Mouse (Mus musculus) layer of hippocampus, postnatal 36 days (tissue): ENCODE data around the gene Lce1m. TPM values are rescaled to one million over a fixed set of nuclear protein-coding genes. Genes with fewer than 3 reads are reported as not detected.
"Not testable (repeated sequence)": the region's sequence is repeated elsewhere in the genome, so short reads cannot be mapped to it uniquely, and the experiment has no call there.

Experiments
- DNase-seq, 2 experiments: peaks; one replicate each; pipeline ENCODE4 v3.0.0; 2022
- total RNA-seq, 2 experiments: library from RNA; stranded (reverse); gene quantifications; 2 replicates each; pipeline ENCODE4 v1.2.3; 2021

Lce1m gene
- not detected for total RNA-seq

DNA sequence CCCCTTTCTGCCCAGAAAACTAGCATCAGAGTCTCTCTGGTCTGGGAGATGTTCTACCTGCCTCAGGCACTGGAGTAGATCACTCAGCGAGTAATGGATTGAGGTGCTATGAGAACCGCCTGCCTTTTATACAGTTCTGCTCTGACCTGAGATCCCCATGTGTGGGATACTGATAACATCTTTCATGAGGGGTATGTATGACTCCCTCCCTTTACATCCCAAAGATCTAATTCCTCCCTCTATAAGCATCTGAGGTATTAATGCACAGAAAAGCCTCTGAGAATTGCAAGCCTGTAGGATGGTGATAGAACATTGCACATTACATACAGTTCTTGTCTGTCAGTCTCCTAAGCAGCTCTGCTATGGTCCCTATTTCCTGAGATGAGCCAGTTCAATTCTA is at the start of gene Lce1m:
TSS of gene Lce1m (minus strand) at position 101 of the 400 bp plus-strand sequence.
- DNase-seq = no peak

DNA sequence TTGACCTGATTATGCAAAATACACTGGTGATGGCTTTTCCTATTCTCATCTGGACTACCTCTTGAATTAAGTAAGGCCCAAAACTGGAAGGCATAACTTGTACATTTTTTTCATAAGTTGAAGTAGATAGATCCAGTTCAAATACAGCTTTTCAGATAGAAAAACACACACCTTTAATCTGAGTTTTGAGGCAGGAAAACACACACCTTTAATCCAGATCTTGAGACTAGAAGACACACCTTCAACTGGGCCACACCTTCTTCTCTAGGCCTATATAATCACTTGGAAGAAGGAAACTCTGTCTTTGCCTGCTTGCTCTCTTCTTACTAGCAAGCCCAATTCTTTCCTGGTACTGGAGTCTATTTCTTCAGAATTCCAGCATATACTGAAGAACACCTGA is 49.7 kb upstream of the Lce1m start, which contains the start of gene Gm4858:
TSS of gene Gm4858 (plus strand) at position 301 of the 400 bp plus-strand sequence.
- not testable (repeated sequence) for DNase-seq

DNA sequence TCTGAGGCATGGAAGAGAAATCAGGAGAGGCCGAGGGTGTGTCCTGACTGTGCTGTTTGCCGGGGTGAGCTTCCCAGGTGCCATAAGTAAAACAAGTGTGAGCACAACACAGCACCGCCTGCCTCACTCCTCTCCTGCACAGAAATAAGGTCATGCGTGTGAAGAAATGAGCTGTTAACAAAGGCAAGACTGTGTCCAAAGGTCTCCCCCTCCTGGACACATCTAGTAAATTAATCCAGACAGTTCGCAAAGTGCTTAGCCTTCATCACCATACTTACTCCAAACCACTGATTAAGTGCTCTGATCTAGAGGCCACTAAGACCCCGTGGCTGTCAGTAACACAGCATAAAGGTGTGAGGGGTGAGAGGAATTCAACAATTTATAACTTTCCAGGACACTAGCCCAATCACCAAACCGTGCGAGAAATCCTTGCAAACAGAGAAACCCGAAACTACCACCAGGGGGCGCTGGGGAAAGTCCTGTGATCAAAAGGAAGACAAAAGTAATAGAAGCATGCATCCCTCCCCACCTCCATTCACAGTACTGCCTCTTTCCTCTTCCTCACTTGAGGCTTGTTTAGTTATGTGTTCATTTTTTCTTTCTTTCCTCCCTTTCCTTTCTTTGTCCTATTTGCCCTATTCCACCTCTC is 34.1 kb upstream of the Lce1m start:
- no peak for DNase-seq

DNA sequence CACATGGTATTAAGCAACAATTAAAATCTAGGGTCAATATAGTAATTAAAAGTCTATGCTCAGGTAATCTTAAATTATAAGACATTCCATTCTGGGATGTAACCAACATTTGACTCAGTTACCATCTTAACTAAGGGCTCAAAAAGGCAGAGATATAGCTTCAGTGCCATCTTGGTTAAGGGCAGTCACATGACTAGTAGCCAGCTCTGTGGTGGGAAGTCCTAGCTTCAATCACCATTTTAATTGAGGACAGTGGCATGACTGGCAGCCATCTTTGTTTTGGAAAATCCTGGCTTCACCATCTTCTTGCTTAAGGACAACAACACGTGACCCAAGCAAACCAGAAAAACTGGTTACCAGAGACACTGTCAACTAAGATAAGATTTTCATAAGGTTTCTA is 31.3 kb upstream of the Lce1m start:
- no peak for DNase-seq

DNA sequence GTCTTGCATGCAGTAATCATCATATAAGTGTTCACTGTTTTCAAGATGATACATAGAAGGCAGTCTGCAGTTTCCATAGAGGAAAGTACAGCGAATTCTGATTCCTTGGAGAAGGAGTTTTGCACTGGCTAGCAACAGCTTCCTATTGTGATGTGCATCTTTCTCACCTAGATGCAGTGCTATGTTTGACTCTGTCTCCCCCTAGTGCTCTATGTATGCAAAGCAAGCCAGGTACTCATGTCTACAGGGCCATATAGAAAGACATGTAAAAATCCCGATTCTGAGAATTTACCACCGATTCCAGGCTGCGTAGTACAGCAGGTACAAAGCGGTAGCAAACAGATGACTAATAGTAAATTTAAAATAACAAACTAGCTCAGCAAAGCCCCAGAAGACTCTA is 12.6 kb upstream of the Lce1m start:
- peak in 1 of 2 experiments; percentile 10 for DNase-seq

DNA sequence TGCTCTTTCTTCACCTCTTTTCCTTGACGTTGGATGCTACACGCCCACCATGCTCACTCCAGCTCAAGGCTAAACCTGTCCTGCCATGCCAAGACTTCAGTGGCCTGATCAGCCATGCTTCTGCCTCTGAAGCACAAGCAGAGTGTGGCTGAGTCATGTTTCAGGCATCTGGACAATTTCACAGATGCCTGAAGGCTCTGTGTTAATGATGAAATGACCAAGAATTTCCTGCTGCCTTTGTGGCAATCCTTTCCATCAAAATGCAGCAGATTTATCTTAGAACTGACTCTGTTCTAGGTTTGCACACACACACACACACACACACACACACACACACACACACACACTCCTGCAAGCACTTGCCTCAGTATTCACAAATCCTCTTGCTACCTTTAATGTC is 6.6 kb upstream of the Lce1m start:
- DNase-seq = no peak

DNA sequence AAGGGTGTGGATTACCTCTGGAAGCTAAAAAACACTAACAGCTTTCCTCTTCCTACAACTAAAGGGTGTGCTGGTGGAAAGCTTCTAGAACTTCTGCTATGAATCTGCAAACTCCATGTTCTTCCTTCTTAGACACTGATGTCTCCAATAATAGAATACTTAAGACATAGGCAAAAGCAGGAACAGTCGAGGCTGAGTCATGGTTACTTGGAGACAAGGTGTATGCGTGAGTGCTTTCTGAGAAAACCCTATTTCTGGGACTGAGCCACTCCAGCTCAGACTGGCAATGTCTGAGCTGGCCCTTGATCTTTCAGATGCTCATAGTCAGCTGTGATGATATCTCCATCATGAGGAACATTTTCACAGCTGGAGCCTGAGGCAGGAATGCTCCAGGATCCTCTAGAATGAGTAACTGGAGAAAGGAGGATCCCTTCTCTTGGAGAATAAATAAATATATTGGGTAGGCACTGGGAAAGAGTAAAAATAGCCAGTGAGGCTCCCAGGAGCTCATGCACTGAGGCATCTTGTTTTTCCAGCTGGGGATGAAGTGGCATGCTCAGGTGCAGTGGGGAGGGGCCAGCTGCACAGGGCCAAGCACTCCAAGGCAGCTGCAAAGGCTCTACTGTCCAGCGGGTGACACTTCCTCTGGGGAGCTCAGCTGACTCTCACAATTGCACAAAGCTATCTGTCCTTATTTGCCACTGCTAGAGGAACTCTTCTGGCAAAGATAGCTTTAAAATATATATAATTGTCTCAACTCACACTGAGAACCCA is 4.7 kb upstream of the Lce1m start:
- no peak for DNase-seq

DNA sequence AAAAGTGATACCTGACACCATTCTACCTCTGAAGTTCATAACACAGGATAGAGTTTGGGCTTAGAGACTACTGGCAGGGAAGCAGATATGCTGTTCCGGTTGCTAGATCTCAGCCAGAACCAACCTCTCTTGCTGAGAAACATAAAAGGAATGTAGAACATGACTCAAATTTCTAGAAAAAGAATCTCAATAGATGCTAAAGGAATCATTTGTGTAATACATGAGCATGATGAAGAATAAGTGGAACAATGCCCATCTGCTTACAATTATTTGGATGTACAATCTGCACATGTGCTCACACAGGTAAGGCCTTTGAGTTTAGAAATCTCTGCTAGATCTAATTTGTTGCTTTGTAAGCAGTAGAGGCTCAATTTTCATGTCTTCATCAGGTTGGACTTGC is 2.3 kb upstream of the Lce1m start:
- DNase-seq = no peak

DNA sequence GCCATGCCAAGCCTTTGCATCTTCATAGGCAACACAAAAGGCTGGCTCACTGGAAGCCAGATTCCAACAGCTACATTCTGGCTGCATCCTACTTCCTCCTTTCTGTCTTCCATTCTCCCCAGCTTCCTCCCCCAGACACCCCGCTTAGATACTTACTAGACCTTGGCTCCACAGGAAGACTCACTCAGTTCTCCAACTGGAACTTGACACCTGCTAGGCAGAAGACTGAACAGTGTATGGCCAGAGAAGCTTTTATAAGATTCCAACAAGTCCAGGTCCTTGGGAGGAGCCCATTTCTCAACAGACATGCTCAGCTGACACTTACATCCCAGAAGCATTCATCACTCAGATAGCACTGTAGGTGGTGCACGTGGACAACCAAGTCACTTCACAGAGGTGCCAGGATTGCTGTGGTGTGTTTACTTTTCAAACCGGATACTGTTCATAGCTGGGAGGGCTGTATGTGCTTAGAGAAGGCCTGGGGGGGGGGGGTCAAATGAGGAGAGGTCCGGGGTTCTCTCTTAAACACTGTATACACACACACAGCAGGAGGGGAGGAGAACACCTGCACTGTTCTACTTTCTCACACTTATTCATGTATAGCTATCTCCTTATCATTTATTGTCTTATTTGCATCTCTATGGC is 3.3 kb downstream of the Lce1m start, which contains the start of gene Crct1:
TSS of gene Crct1 (minus strand) at position 228 of the 645 bp plus-strand sequence.
- no peak for DNase-seq

DNA sequence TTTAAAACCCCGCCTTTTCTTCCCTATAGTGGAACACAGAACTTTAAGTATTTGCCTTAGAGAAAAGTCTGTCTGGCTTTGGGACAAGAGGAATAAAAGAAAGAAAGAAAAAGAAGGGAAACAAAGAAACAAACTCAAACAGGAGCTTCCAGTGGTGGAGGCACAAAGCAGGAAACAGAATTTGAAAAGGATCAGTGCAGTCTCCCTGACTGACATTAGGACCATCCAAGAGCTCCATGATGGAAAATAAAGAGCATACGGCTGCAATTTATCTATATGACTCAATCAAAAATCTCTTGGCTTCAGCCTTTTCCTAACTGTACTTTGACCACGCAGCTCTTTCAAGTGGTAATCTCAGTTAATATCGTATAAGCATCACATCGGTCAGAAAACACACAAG is 4.0 kb downstream of the Lce1m start:
- no peak for DNase-seq

DNA sequence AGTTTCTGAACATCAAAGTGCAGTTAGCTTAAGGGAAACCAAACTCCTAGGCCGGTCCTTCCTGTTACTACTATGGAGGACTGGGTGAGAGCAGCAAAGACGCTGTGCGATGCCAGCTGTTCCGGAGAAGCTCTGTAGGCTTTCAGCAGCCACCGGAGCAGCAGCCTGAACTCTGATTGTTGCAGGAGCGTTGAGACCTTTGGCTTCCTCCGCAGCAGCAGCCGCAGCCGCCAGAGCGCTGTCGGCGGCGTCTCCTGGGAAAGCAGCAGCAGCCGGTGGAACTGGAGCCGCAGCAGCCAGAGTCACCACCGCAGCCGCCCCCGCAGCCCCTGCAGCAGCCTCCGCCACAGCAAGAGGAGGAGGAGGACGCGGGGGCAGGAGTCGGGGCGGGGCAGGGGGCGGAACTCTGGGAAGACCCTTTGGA is 4.5 kb downstream of the Lce1m start:
- peak; percentile 16 to 21 for DNase-seq

DNA sequence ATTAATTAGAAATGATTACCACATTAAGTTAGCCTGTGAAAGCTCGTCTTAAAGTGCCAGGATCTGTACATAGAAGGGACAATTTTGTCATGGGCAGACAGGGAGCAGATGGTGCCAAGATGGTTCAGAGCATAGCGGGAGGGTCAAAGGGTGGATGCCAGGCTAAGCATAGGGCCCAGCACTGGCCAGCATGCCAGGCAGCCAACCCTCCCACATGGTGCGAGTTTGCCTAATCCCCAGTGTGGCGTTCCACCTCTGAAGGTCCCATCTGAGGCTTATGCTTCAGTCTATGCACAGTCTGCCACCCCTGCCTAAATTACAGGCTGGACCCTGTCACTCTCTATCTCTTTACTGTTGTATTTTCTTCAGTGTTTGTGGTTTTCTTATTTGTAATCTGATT is 16.0 kb downstream of the Lce1m start:
- no peak for DNase-seq

DNA sequence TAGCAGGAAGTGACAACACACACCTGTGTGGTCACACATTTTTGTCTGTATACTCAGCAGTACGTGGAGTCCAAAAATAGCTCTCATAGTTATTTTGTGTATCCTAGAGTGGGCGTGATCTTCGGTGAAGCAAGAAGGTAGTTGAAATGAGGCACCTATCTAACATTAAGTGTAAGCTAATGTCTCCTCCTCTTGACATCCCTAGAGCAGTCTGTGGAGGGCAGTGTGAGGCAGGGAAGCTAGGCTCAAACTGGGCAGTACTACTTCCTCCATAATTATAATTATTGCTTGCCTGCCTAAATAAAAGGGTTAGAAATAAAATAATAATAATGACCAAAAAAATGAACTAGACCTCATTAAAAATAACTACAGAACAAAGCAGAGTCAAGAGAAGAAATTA is 18.2 kb downstream of the Lce1m start:
- DNase-seq = no peak

DNA sequence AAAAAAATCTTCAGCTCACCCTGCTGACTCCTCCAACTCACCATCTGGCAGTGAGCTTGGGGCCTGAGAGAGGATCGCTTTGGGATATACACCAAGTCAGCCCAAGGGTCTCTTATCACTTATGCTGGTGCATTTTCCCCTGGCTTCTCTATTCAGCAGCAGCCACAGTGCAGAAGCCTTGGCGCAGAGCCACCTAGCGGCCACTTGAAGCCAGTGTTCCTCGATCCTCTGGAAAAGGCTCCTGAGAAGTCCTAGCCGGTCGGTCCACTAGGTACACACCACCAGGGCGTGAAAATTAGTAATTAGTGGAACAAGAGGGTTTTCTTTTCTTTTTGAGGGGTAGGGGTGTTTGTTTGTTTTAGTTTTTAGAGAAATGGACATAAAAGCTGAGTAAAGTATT is 20.2 kb downstream of the Lce1m start:
- DNase-seq = peak; percentile 48

DNA sequence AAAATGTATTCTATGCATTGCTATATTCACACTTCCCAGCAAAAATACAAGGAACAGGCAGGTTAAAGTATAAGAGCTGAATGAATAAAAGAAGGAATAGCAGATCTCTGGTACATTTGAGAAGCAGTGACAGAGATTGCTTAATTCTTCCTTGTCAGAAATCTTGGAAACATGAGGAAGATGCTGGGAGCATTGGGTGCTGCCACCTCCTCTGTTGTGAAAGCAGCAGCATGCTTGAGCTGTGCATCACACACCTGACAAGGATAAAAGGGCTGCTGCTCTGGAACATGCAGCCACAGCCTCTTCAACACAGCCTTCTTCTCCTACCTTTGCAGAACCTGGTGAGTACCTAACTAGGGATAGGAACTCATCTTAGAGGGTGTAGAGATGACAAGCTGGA is 26.9 kb downstream of the Lce1m start, which contains the start of gene Lce3f:
TSS of gene Lce3f (plus strand) at position 301 of the 400 bp plus-strand sequence.
- no peak for DNase-seq

DNA sequence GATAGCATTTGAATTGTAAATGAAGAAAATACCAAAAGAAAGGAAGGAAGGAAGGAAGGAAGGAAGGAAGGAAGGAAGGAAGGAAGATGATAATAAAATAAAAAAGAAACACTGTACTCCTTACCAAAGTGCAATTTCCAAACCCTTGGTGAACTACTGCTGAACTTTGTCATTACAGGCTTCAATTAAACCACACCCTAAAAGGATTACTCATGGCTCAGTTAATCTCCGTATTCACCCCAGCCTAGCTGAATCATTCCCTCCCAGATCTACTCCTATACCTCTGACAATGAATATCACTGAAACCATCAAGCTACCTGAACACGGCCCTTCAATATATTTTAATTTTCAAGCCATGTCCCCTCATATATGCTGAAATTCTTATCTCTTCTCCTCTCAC is 40.4 kb downstream of the Lce1m start:
- no peak for DNase-seq

Other genes starting within 250 kb of the Lce1m start
- not detected for gene Lce1i, start 240.2 kb downstream of the Lce1m start, total RNA-seq
- not detected for gene Lce1j, start 228.5 kb downstream of the Lce1m start, total RNA-seq
- gene Lce1k, start 211.2 kb downstream of the Lce1m start, total RNA-seq = not detected
- gene Kprp, start 191.8 kb downstream of the Lce1m start, total RNA-seq = not detected
- not detected for gene Lce1l, start 167.8 kb downstream of the Lce1m start, total RNA-seq
- not detected for gene 2310050C09Rik, start 148.8 kb downstream of the Lce1m start, total RNA-seq
- gene Lce3a, start 92.8 kb downstream of the Lce1m start, total RNA-seq = not detected
- not detected for gene Lce3b, start 86.1 kb downstream of the Lce1m start, total RNA-seq
- not detected for gene Lce3c, start 74.6 kb downstream of the Lce1m start, total RNA-seq
- not detected for gene Lce3d, start 61.7 kb downstream of the Lce1m start, total RNA-seq
- not detected for gene Lce3e, start 52.0 kb downstream of the Lce1m start, total RNA-seq
- not detected for gene Lce3f, start 26.8 kb downstream of the Lce1m start, total RNA-seq
- not detected for gene Crct1, start 3.4 kb downstream of the Lce1m start, total RNA-seq
- not detected for gene Gm4858, start 49.8 kb upstream of the Lce1m start, total RNA-seq
- gene Crnn, start 125.7 kb upstream of the Lce1m start, total RNA-seq = not detected
- not detected for gene Flg2, start 178.2 kb upstream of the Lce1m start, total RNA-seq